Mouse (Mus musculus): Measurements from ENCODE around the gene Slc9a9.
A peak's percentile ranks its signal among the peaks of the same experiment; 100 is the strongest.

The Slc9a9 gene

GRCm38 (mm10) chr9:95086109-95086821 lies 416.6 kb downstream of the Slc9a9 start:
- DNase-seq = no peak

GRCm38 (mm10) chr9:95088221-95088620 lies 418.5 kb downstream of the Slc9a9 start:
- no peak for DNase-seq

GRCm38 (mm10) chr9:95089050-95089449 lies 419.3 kb downstream of the Slc9a9 start:
- DNase-seq = peak; percentile 10 to 39

- no peak for DNase-seq
Observed at GRCm38 (mm10) chr9:95096486-95096885, 426.8 kb downstream of the Slc9a9 start.

- no peak for DNase-seq
Observed at GRCm38 (mm10) chr9:95105768-95106167, 436.1 kb downstream of the Slc9a9 start.

- no peak for DNase-seq
Observed at GRCm38 (mm10) chr9:95109799-95110198, 440.1 kb downstream of the Slc9a9 start.

- DNase-seq = no peak
Observed at GRCm38 (mm10) chr9:95110768-95111167, 441.1 kb downstream of the Slc9a9 start.

- DNase-seq = no peak
Observed at GRCm38 (mm10) chr9:95111732-95112131, 442.0 kb downstream of the Slc9a9 start.

GRCm38 (mm10) chr9:95113157-95114135 lies 443.7 kb downstream of the Slc9a9 start:
- peak in 1 of 2 experiments; percentile 5 for DNase-seq

- DNase-seq = peak; percentile 19 to 56
Observed at GRCm38 (mm10) chr9:95120062-95120461, 450.4 kb downstream of the Slc9a9 start.

- no peak for DNase-seq
Observed at GRCm38 (mm10) chr9:95121151-95121835, 451.6 kb downstream of the Slc9a9 start.

- DNase-seq = no peak
Observed at GRCm38 (mm10) chr9:95125683-95126082, 456.0 kb downstream of the Slc9a9 start.

- no peak for DNase-seq
Observed at GRCm38 (mm10) chr9:95127774-95128173, 458.1 kb downstream of the Slc9a9 start.

GRCm38 (mm10) chr9:95149206-95149729 lies 479.6 kb downstream of the Slc9a9 start:
- peak; percentile 39 to 75 for DNase-seq

- DNase-seq = peak; percentile 63 to 86
Observed at GRCm38 (mm10) chr9:95150096-95150495, 480.4 kb downstream of the Slc9a9 start.

GRCm38 (mm10) chr9:95150597-95150996 lies 480.9 kb downstream of the Slc9a9 start:
- peak; percentile 55 to 58 for DNase-seq

- DNase-seq = no peak
Observed at GRCm38 (mm10) chr9:95150998-95151397, 481.3 kb downstream of the Slc9a9 start.

- no peak for DNase-seq
Observed at GRCm38 (mm10) chr9:95151746-95152145, 482.0 kb downstream of the Slc9a9 start.

GRCm38 (mm10) chr9:95153966-95154365 lies 484.3 kb downstream of the Slc9a9 start:
- DNase-seq = no peak

- no peak for DNase-seq
Observed at GRCm38 (mm10) chr9:95157948-95158347, 488.2 kb downstream of the Slc9a9 start.

GRCm38 (mm10) chr9:95158916-95159315 lies 489.2 kb downstream of the Slc9a9 start:
- DNase-seq = no peak

- DNase-seq = no peak
Observed at GRCm38 (mm10) chr9:95160575-95161300, 491.0 kb downstream of the Slc9a9 start.
